Mouse (Mus musculus) brain, embryonic 14.5 days (tissue): ENCODE measurements at regions not wholly inside any gene's neighbourhood (a gene's known extent, or its start where the extent isn't known, plus 50 kb on each side); places are given as distances from the start of the nearest gene placed in this dataset.

ENCODE experiments used
- CTCF ChIP-seq: fragments of 200-500 bp; IDR thresholded peaks from 2 replicates; pipeline ENCODE4 v1.5.1; 2012; ENCODE audit warnings: inconsistent platforms, mild to moderate bottlenecking, moderate library complexity, borderline replicate concordance; ENCODE audit not compliant: insufficient read depth, insufficient read length; ENCODE audit errors: extremely low read depth
- POLR2A ChIP-seq: fragments of 200-500 bp; IDR thresholded peaks from 2 replicates; pipeline ENCODE4 v1.6.1; 2012; ENCODE audit warnings: mild to moderate bottlenecking, inconsistent platforms, borderline replicate concordance; ENCODE audit not compliant: poor library complexity, insufficient read depth, insufficient read length, severe bottlenecking; ENCODE audit errors: extremely low read depth

DNA sequence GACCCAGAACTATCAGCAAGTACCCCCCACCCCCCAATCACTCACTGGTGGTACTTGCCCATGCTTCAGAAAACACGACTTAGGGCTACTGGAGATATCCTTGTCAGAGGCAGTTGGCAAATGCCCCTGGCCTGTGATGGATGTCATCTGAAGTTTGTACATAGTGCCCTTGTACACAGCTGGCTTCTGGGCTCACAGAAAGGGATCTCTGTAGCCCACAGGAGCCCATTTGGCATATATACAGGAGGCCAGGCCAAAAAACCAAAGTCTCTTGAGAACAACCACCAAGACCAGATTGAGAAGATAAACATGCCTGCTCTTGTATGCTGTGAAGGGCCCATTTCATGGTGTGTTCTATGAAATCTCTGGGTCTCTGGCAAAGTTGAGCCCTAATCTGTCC is 181.3 kb upstream of the Kbtbd8 start:
- no peak for TF ChIP-seq POLR2A
- TF ChIP-seq CTCF, result no peak
